Mouse (Mus musculus): ENCODE measurements around the gene Gpr1. TPM values are rescaled to one million over a fixed set of nuclear protein-coding genes. Genes with fewer than 3 reads are reported as not detected.
A peak's percentile ranks its signal among the peaks of the same experiment; 100 is the strongest.

Gpr1 gene
- polyA plus RNA-seq, 1 experiment from 2014 or later: 0.10 TPM

DNA sequence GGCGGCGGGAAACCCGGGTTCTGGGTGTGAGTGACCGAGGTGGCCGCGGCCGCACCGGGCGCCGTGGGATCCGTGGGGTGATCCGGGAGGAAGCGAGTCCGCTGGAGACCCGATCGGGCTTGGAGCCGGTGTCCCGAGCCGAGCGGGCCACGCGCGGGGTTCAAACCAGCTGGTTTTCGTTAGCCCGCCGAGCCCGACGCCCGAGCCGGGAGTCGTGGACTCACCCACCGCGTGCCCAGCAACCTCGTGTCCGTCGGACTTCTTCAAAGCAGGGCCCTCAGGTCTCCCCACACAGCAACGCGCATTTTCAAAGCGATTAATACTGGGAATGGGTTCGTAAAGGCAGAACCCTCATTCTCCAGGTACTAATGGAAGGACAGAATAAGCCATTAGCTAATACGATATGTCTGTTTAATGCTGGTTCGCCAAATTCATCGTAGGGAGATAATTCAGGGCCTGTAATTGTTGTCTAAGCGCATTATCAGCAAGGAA, 34.1 kb upstream of the Gpr1 start:
- Histone ChIP-seq H3K36me3 (no peaks in the 10 kb centered on the region), H3K4me2 (peak overlapping the region; percentile 56), H3K9ac (no peak overlapping the region), H3K27ac (no peak overlapping the region), H3K4me1 (0 out of 2 replicates have a peak, but pooled peaks cover 3% of the 10 kb centered on the region), H3K9me3 (no peaks in the 10 kb centered on the region), H3K27me3 (replicated peaks) (peaks cover 71% of the 10 kb centered on the region), H3K4me3 (replicated peaks) (peak overlapping the region; percentile 25)
- ATAC-seq (ENCODE audit: insufficient read depth, low FRiP score, low read depth): no peak; the same call in 1 of the 2 replicates
- WGBS: 3% methylated on average over 44 of the region's 44 CpGs

DNA sequence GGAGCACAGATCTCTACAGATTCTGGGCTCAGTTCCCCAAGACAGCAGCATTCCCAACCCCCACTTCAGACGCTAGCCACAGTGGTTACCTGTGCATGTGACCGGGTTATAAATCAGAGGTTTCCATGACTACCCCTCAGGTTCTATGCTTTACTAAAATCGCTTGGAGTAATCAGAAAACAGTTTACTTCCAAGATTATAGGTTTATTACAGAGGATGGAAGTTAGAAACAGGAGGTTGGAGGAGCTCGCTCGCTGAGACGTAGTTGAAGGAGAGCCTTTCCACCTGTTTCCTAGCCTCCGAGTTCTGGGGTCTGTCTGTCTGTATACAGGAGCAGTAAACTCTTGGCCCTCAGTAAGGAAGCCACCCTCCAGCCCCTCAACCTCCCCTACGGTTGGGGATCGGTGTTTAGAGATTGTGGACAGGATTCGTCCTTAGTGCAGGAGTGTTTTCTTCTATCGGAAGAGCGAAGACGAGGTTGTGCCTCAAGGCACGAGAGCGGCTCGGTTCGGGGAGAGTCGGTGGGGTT, 33.6 kb upstream of the Gpr1 start:
- no peak overlapping the region for H3K9ac ChIP-seq
- H3K27ac ChIP-seq: no peak overlapping the region
- no peak for ATAC-seq (ENCODE audit: insufficient read depth, low FRiP score, low read depth)
- H3K36me3 ChIP-seq: no peaks in the 10 kb centered on the region
- peak overlapping the region; percentile 56 for H3K4me2 ChIP-seq
- peak overlapping the region; percentile 25 for H3K4me3 ChIP-seq (replicated peaks)
- H3K4me1 ChIP-seq: 0 out of 2 replicates have a peak, but pooled peaks cover 3% of the 10 kb centered on the region
- 2% methylated on average over 18 of the region's 18 CpGs for WGBS
- no peaks in the 10 kb centered on the region for H3K9me3 ChIP-seq
- H3K27me3 ChIP-seq (replicated peaks): peaks cover 66% of the 10 kb centered on the region

DNA sequence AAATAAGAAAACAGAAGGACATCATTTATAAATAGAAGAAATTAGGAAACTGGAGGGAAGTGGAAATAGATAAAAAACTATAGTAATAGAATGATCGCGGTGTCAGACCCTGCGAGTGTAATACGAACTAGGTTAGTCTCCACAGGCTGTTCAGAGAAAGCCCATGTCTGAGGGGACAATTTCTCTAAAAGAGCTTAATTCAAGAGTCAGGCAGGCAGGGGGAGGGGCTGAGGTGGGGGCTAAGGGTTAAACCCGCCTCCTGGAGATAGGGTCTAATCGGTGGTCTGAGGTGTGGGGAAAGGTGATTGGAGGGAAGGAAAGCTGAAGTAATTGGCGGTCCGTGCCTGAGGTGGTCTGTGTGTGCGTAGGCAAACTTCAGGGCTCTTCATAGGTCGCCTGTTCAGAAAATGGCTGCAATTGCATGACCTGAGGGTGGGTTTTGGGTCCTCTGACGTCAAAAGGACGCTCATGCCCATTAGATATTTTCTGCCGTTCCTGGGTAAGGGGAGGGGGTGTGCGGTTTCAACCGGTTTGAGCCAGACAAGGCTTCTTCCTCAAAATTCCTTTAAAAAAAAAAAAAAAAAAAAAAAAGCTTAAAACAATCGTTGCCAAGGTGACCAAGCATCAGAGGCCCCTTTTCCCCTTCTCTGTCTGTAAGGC, 32.6 kb upstream of the Gpr1 start:
- H3K36me3 ChIP-seq: no peaks in the 10 kb centered on the region
- no peak overlapping the region for H3K9ac ChIP-seq
- H3K27me3 ChIP-seq (replicated peaks): peaks cover 57% of the 10 kb centered on the region
- 0 out of 2 replicates have a peak, but pooled peaks cover 3% of the 10 kb centered on the region for H3K4me1 ChIP-seq
- no peak overlapping the region for H3K27ac ChIP-seq
- H3K9me3 ChIP-seq: peaks cover 3% of the 10 kb centered on the region; the same call in 1 of the 2 replicates
- peak overlapping the region; percentile 16 for H3K4me2 ChIP-seq
- WGBS: 4% methylated on average over 16 of the region's 16 CpGs
- H3K4me3 ChIP-seq (replicated peaks): no peak overlapping the region
- ATAC-seq (ENCODE audit: insufficient read depth, low FRiP score, low read depth): no peak

DNA sequence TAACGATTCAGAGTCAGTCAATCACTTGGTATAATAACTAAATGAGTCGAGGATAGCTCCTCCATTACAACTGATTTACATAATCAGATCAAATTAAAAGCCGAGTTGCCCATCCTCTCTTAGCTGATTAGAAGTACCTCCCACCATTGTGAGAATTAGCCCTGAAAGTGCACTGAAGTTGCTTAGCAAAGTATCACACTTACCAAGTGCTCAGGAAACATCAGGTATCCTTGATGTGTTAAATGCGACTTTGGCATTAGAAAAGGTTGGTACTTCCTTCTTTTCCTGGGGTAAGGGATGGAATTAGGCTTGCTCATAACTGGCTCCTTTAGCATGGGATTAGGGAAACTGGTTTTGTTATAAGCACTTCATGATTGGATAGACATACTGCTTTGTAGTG, 29.5 kb upstream of the Gpr1 start:
- no peak overlapping the region for H3K27ac ChIP-seq
- no peaks in the 10 kb centered on the region for H3K36me3 ChIP-seq
- H3K27me3 ChIP-seq (replicated peaks): peaks cover 32% of the 10 kb centered on the region
- H3K4me3 ChIP-seq (replicated peaks): no peak overlapping the region
- no peak for ATAC-seq (ENCODE audit: insufficient read depth, low FRiP score, low read depth)
- no peak overlapping the region for H3K9ac ChIP-seq
- no peak overlapping the region for H3K4me2 ChIP-seq
- 54% methylated on average over 4 of the region's 4 CpGs for WGBS
- peaks cover 3% of the 10 kb centered on the region; the same call in 1 of the 2 replicates for H3K9me3 ChIP-seq
- 0 out of 2 replicates have a peak, but pooled peaks cover 3% of the 10 kb centered on the region for H3K4me1 ChIP-seq

DNA sequence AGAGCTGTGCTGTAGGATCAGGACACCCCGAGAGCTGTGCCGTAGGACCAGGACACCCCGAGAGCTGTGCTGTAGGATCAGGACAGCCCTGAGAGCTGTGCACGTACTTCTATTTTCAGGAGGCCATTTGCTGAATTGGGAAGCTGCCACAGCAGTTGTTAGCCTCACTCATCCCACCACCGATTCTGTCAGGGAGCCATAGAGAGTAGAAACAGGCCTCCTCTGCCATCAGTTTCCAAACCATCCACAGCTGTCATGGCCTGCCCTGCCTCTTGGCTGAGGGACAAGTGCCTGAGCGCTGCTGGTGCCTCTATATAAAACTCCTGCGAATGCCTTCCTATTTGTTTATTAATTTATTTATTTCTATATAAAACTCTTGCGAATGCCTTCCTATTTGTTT, 25.4 kb upstream of the Gpr1 start:
- Histone ChIP-seq H3K27me3 (replicated peaks) (0 out of 2 replicates have a peak, but pooled peaks cover 3% of the 10 kb centered on the region), H3K4me1 (no peaks in the 10 kb centered on the region), H3K4me2 (no peak overlapping the region), H3K9ac (no peak overlapping the region), H3K4me3 (replicated peaks) (no peak overlapping the region), H3K9me3 (peaks cover 3% of the 10 kb centered on the region; the same call in 1 of the 2 replicates), H3K27ac (no peak overlapping the region), H3K36me3 (no peaks in the 10 kb centered on the region)
- no peak for ATAC-seq (ENCODE audit: insufficient read depth, low FRiP score, low read depth)
- WGBS: 82% methylated on average over 8 of the region's 8 CpGs

DNA sequence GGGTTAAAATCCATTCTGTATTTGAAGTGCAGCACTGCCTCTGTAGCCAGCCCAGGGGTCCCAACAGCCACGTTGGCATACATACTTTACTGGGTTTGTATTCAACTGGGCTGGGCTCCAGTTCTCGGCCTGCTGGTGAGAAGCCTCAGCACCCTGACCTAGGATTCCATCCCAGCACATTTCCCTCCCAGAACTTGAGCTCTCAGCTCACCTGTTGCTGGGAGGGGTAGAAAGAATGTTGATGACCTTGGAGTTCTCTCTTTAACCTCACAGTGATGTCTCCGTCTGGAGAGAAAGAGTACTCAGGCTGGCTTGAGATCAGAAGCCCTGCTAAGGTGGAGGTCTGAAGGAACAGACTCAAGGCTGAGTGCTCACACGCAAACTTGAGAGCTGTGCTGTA, 25.0 kb upstream of the Gpr1 start:
- Histone ChIP-seq H3K9ac (no peak overlapping the region), H3K36me3 (no peaks in the 10 kb centered on the region), H3K4me2 (no peak overlapping the region), H3K4me3 (replicated peaks) (no peak overlapping the region), H3K9me3 (peaks cover 3% of the 10 kb centered on the region; the same call in 1 of the 2 replicates), H3K27me3 (replicated peaks) (0 out of 2 replicates have a peak, but pooled peaks cover 2% of the 10 kb centered on the region), H3K27ac (no peak overlapping the region), H3K4me1 (no peaks in the 10 kb centered on the region)
- no peak for ATAC-seq (ENCODE audit: insufficient read depth, low FRiP score, low read depth)
- 58% methylated on average over 4 of the region's 4 CpGs for WGBS

DNA sequence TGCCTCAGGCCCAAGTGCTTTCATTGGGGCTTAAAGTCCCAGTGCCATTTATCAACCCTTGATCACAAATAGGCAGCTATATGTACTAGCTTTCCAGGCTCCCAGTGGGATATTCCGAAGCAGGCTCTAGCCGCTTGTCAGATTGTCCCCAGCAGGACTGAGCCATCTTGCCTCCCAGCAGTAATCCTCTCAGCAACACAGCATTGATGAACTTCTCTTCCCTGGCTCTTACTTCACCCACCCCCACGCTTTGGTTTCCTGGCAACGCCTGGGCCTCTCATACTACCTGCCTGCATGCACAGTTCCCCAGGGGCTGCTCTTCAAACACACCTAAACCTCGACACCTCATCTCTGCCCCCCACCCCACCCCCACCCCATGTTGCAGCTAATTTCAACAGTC, 23.0 kb upstream of the Gpr1 start:
- Histone ChIP-seq H3K4me2 (no peak overlapping the region), H3K36me3 (no peaks in the 10 kb centered on the region)
- WGBS: 19% methylated on average over 5 of the region's 5 CpGs

DNA sequence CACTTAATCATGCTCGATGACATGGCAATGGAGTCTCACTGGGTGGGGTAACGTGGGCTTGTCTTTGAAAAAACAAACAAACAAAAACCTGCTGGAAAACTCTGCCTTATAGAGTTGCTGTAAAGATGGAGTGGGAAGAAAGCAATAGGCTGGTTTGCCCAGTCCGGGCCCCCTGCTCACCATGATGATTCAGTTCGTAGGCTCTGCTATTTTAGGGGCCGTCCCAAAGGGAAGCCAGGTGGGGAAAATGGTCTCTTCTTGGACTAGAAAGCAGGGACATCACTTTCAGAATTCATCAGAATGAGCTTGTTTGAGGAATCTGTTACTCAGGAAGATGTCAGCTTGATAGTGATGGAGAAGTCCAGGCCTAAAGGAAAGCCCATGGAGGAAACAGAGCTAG, 12.9 kb upstream of the Gpr1 start:
- Histone ChIP-seq H3K4me2 (no peak overlapping the region), H3K4me1 (no peaks in the 10 kb centered on the region), H3K9me3 (no peaks in the 10 kb centered on the region), H3K36me3 (no peaks in the 10 kb centered on the region), H3K27ac (no peak overlapping the region), H3K4me3 (replicated peaks) (no peak overlapping the region), H3K9ac (no peak overlapping the region), H3K27me3 (replicated peaks) (no peaks in the 10 kb centered on the region)
- no peak for ATAC-seq (ENCODE audit: insufficient read depth, low FRiP score, low read depth)
- WGBS: 70% methylated on average over 5 of the region's 5 CpGs

More for the DNA sequence above, 23.0 kb upstream of the Gpr1 start:
- no peak for ATAC-seq (ENCODE audit: insufficient read depth, low FRiP score, low read depth)
- Histone ChIP-seq H3K27me3 (replicated peaks) (no peaks in the 10 kb centered on the region), H3K4me1 (no peaks in the 10 kb centered on the region), H3K27ac (no peak overlapping the region), H3K9me3 (peaks cover 2% of the 10 kb centered on the region; the same call in 1 of the 2 replicates), H3K9ac (no peak overlapping the region), H3K4me3 (replicated peaks) (no peak overlapping the region)

DNA sequence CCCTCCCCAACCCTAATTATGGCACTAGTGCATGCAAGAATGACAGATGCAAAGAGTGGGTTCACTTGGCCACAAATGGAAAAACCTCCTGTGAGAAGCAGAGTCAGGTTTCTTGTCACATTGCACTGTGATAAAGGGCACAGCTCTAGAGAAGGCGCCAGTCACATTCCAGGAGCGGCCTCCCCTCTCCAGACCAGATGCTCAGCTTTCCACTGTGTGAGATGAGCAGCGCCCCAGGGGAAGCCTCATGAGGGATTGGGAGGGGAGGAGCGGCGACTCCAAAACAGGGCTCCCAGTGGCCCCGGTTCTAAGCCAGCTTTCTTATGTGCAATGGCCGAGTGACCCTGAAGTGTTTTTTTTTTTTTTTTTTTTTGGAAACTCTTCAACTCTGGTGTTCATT, 11.5 kb upstream of the Gpr1 start:
- Histone ChIP-seq H3K4me2 (no peak overlapping the region), H3K4me3 (replicated peaks) (no peak overlapping the region), H3K9ac (no peak overlapping the region), H3K4me1 (no peaks in the 10 kb centered on the region), H3K9me3 (no peaks in the 10 kb centered on the region), H3K27ac (no peak overlapping the region), H3K27me3 (replicated peaks) (no peaks in the 10 kb centered on the region), H3K36me3 (no peaks in the 10 kb centered on the region)
- WGBS: 9% methylated on average over 7 of the region's 7 CpGs
- no peak for ATAC-seq (ENCODE audit: insufficient read depth, low FRiP score, low read depth)

DNA sequence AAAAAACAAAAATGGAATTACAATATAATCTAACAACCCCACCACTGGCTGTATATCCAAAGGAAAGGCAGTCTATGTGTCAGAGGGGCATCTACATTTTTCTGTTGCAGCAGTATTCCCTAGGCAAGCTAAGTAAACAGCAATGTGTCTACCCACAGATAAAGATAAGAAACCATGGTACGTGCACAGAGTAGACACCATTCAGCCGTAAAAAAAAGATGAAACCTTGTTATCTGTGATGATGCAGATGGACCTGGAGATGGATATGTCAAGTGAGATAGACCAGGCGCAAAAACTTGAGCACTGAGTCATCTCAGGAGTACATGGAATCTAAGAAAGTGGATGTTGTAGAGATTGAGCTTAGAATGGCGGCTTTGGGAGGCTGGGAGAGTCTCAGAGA, 10.7 kb upstream of the Gpr1 start:
- Histone ChIP-seq H3K27ac (no peak overlapping the region), H3K36me3 (no peaks in the 10 kb centered on the region), H3K9ac (no peak overlapping the region), H3K4me1 (no peaks in the 10 kb centered on the region), H3K4me3 (replicated peaks) (no peak overlapping the region), H3K4me2 (no peak overlapping the region), H3K9me3 (no peaks in the 10 kb centered on the region), H3K27me3 (replicated peaks) (no peaks in the 10 kb centered on the region)
- no peak for ATAC-seq (ENCODE audit: insufficient read depth, low FRiP score, low read depth)
- WGBS: 61% methylated on average over 4 of the region's 4 CpGs

DNA sequence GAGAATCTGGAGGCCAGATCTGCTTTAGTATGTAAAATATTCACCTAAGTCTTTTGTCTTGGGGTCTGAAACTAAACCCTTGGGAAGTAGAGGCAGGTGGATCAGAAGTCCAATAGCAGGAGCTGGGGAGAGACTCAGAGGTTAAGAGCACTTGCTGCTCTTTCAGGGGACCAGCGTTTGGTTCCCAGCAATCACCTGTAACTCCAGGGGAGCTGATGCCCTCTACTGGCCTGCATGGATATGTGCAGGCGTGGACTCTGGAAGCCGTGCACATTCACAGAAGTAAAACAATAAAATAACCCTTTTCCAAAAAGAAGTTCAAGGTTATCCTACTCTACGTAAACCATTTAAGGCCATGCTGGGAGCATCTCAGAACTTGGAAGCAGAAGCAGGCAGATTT, 4.9 kb upstream of the Gpr1 start:
- Histone ChIP-seq H3K4me1 (no peaks in the 10 kb centered on the region), H3K9me3 (no peaks in the 10 kb centered on the region), H3K4me2 (no peak overlapping the region), H3K4me3 (replicated peaks) (no peak overlapping the region), H3K9ac (no peak overlapping the region), H3K27ac (no peak overlapping the region), H3K36me3 (no peaks in the 10 kb centered on the region), H3K27me3 (replicated peaks) (0 out of 2 replicates have a peak, but pooled peaks cover 4% of the 10 kb centered on the region)
- no peak for ATAC-seq (ENCODE audit: insufficient read depth, low FRiP score, low read depth)
- 92% methylated on average over 4 of the region's 4 CpGs for WGBS

DNA sequence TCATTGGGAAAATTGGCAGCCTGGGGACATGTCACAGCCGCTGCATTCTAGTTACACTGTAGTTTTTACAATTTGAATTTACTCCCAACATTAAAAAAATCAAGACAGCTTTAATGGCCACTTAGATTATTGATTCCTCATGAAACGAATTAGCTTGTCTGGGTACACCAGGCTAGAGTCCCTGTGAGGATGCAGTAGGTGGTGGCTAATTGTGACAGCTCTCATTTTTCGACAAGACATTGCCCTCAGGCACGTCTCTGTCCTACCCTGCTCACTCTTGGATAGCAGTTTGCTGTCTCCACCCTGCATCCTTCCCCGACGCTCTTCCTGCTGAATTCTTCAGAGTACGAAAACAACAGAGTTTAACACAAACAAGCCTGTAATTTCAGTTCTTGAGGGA, 288 bp upstream of the Gpr1 start:
- WGBS: 49% methylated on average over 7 of the region's 7 CpGs
- 0 out of 2 replicates have a peak, but pooled peaks cover 5% of the 10 kb centered on the region for H3K27me3 ChIP-seq (replicated peaks)
- H3K9ac ChIP-seq: no peak overlapping the region
- no peak overlapping the region for H3K27ac ChIP-seq
- no peak overlapping the region for H3K4me3 ChIP-seq (replicated peaks)
- 0 out of 2 replicates have a peak, but pooled peaks cover 2% of the 10 kb centered on the region for H3K4me1 ChIP-seq
- ATAC-seq (ENCODE audit: insufficient read depth, low FRiP score, low read depth): no peak
- no peak overlapping the region for H3K4me2 ChIP-seq
- no peaks in the 10 kb centered on the region for H3K36me3 ChIP-seq
- H3K9me3 ChIP-seq: no peaks in the 10 kb centered on the region

Measured in stomach, embryonic 15.5 days (tissue).